Mouse (Mus musculus): ENCODE measurements around the gene Olfr506. TPM values are rescaled to one million over a fixed set of nuclear protein-coding genes. Genes with fewer than 3 reads are reported as not detected.
"Not testable (repeated sequence)": the region's sequence is repeated elsewhere in the genome, so short reads cannot be mapped to it uniquely, and the experiment has no call there.

Olfr506 gene
- not detected for total RNA-seq (2021)

DNA sequence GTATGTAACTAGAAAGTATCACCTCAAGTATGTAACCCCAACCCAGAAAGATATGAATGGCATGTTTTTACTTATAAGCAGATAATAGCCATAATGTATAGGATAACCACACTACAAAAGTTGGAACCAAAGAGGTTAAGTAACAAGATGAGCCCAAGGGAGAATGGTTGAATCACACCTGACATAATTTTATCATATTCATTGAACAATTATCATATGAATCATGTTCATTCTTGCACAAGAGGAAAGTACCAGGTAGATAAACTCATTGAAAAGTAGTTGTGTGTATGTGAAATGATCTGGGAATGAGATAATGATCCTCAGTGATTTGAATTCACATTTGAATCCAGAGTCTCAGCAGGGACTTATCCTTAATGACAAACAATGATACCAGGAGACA lies at the start of gene Olfr506:
Gene Olfr506, plus strand, starts transcription at position 301 of the 400 bp plus-strand sequence.
- no peak for DNase-seq (ENCODE audit: extremely low spot score in 1 of 2, low spot score in 1 of 2)

DNA sequence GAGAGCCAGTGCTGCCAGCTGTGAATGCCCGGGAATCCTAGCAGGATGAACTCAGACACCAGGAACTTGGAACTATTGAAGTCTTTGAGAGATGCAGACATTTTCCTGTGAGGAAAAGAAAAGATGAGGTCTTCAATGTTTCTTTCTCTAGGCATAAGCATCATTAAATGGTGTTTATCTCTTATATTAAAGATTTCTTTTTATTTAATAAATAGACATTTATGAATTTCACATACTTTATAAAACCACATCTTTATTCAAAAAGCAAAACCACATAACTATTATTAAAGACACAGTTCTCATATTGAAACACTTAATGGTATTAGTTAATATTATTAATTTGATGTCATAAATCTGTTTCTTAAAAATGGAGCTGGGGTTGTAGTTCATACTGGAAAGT lies 44.9 kb upstream of the Olfr506 start, which contains the start of gene Olfr504:
Gene Olfr504, minus strand, starts transcription at position 101 of the 400 bp plus-strand sequence.
- no peak for DNase-seq (ENCODE audit: extremely low spot score in 1 of 2, low spot score in 1 of 2)

DNA sequence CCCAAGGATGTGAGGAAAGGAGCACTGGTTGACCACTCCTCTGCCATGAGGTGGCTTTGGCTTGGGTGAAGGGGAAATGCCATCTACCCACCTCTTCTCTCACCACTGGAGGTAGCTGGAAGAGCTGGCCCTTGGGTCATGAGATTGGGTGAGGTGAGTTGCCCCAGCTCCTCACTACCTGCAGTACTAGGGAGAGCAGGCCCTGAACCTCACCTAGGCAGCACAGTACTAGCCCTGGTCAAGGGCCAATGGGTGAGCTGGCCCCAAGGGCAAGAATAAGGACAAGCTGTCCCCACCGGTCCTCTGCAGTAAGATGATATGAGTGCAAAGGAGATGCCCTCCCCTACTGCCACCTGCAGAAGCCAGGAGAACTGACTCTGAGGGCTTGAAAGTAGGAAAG lies 20.8 kb upstream of the Olfr506 start:
- no peak for DNase-seq (ENCODE audit: extremely low spot score in 1 of 2, low spot score in 1 of 2)

DNA sequence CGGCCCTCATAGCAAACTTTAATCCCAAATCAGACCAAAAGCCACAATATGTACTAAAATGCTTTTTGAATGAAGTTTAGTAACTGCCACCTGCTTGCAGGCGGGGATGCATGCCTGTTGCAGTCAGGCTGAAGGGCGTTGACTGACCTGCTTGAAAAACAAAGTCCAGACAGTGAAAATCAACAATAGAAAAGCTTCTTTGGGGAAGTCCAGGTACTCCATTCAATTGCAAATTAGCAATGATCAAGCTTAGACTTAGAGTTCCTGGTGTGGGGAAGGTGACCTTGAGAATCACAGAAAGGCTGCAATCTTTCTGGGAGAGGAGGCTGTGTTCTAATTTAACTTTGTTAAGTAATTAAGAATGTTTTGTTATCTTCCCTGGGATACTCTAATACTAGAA lies 8.7 kb upstream of the Olfr506 start:
- not testable (repeated sequence) for DNase-seq (ENCODE audit: extremely low spot score in 1 of 2, low spot score in 1 of 2)

DNA sequence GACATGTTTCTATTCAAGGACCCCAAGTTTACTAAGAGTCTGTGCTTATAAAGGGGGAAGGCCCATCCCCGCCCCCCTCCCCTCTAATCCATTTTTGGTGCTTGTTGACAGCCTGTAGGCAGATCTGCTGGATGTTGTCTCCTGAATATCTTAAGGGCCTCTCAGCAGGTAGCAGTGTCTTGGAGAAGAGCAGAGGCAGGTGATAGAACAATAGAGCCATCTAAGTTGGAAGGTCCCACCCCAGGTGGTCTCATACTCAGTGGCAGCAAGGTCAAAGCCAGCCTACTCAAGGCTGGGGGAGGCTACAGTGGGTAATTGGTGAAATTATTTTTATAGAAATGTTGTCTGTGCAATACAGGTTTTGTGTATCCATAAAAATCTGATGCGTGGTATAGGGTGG lies 3.5 kb downstream of the Olfr506 start:
- no peak for DNase-seq (ENCODE audit: extremely low spot score in 1 of 2, low spot score in 1 of 2)

DNA sequence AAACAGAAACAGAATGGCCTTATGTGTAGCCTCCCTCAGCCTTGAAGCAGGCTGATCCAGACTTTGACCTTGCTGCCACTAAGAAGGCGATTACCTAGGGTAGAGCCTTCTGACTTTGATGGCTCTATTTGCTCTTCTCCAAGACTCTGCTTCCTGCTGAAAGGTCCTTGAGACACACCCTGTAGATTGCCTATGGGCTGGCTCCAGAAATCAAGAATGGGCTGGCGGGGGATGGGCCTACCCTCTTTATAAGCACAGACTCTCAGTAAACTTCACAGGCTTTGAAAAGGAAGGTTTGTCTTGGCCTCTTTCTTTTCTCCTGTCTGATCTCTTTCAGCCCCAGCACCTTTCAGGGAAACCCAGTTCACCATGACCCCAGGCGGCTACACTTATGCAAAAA lies 6.2 kb downstream of the Olfr506 start:
- DNase-seq (ENCODE audit: extremely low spot score in 1 of 2, low spot score in 1 of 2): not testable (repeated sequence)

DNA sequence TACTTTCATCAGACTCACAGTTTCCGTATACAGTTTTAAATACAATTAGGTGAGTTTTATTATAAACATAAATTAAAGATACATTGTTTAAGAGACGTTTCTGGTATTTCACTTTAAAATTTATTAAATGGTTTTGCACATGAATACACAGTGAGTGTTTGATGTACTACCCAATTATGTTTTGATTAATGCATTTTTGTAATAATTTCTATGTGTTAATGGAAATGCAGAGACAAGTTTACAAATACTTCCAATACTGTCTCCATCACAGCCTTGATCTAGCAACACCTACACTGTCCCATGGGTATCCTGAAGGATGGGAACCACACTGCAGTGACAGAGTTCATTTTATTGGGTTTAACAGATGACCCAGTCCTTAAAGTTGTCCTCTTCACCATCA lies 10.9 kb downstream of the Olfr506 start, which contains the start of gene Olfr507:
Gene Olfr507, plus strand, starts transcription at position 301 of the 400 bp plus-strand sequence.
- no peak for DNase-seq (ENCODE audit: extremely low spot score in 1 of 2, low spot score in 1 of 2)

DNA sequence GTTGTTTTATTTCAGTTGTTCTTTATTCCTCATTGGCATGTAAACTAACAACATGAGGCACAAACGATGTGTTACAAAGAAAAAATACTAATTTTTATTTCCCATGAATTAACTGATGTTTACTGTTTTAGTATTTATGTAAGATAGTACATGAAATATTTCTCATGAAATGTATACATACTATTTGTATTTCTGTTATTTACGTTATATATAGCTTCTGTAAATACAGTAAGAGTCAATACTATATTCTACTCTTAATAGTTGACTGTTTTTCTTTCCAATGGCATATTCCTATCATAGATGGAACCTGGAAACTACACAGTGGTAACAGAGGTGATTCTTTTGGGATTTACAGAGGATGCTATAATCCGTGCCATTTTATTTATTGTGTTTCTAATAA lies 19.1 kb downstream of the Olfr506 start, which contains the start of gene Olfr508:
Gene Olfr508, plus strand, starts transcription at position 301 of the 400 bp plus-strand sequence.
- DNase-seq (ENCODE audit: extremely low spot score in 1 of 2, low spot score in 1 of 2): no peak

DNA sequence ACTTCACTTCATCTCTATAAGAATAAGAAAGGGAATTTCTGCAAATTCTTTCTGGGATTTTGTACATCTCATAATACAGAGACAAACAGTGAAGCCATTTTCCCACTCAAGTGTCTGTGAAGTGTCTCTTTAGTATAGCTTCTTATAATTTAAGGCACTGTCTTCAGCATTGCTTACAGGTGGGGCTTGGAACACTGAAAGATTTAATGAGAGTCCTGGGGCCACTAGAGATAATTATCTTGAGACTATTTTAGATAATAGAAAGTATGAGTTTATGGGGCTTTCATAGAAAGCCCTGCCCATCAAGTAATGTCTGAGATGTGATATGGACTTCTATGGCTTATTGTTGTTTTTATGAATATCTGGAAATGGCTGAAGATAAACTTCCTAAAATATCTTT lies 41.2 kb downstream of the Olfr506 start, which contains the start of gene Olfr509:
Gene Olfr509, minus strand, starts transcription at position 101 of the 400 bp plus-strand sequence.
- DNase-seq (ENCODE audit: extremely low spot score in 1 of 2, low spot score in 1 of 2): no peak

DNA sequence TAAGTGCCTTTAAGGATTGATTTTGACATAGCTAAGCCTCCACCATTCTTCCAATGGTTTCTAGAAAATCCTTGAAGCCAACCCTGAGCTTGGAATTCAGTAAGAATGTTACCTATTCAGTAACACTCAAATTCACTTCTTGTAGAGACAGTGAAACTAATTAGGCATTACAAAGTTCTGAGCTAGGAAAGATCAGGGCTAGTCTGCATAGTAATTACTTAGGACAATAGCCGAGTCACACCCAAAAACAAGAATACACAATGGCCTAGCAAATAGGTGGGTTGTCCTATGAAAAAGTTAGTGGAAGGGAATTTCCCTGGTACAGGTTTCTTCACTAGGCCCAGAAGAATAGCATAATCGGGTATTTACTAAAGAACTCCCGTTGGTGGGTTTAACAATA lies 51.8 kb downstream of the Olfr506 start:
- no peak for DNase-seq (ENCODE audit: extremely low spot score in 1 of 2, low spot score in 1 of 2)

Other genes starting within 250 kb of the Olfr506 start
- not detected for gene Olfr494, start 245.5 kb upstream of the Olfr506 start, total RNA-seq (2021)
- gene Olfr495, start 217.6 kb upstream of the Olfr506 start, total RNA-seq (2021): not detected
- gene Olfr497, start 190.4 kb upstream of the Olfr506 start, total RNA-seq (2021): not detected
- not detected for gene Olfr498, start 145.5 kb upstream of the Olfr506 start, total RNA-seq (2021)
- not detected for gene Olfr502, start 85.7 kb upstream of the Olfr506 start, total RNA-seq (2021)
- gene Olfr503, start 66.3 kb upstream of the Olfr506 start, total RNA-seq (2021): not detected
- not detected for gene Olfr504, start 45.0 kb upstream of the Olfr506 start, total RNA-seq (2021)
- not detected for gene Olfr507, start 11.0 kb downstream of the Olfr506 start, total RNA-seq (2021)
- gene Olfr508, start 19.2 kb downstream of the Olfr506 start, total RNA-seq (2021): not detected
- not detected for gene Olfr509, start 41.1 kb downstream of the Olfr506 start, total RNA-seq (2021)
- not detected for gene Olfr510, start 55.6 kb downstream of the Olfr506 start, total RNA-seq (2021)
- not detected for gene Olfr512, start 102.5 kb downstream of the Olfr506 start, total RNA-seq (2021)
- not detected for gene Olfr513, start 140.2 kb downstream of the Olfr506 start, total RNA-seq (2021)
- gene Olfr514, start 215.2 kb downstream of the Olfr506 start, total RNA-seq (2021): not detected
- gene Olfr516, start 239.7 kb downstream of the Olfr506 start, total RNA-seq (2021): not detected

Measured in layer of hippocampus, postnatal 25 days (tissue).